Mouse (Mus musculus): ENCODE results near the gene Acap1.
"Not testable (repeated sequence)": the region's sequence is repeated elsewhere in the genome, so short reads cannot be mapped to it uniquely, and the experiment has no call there.

Gene Acap1

DNA sequence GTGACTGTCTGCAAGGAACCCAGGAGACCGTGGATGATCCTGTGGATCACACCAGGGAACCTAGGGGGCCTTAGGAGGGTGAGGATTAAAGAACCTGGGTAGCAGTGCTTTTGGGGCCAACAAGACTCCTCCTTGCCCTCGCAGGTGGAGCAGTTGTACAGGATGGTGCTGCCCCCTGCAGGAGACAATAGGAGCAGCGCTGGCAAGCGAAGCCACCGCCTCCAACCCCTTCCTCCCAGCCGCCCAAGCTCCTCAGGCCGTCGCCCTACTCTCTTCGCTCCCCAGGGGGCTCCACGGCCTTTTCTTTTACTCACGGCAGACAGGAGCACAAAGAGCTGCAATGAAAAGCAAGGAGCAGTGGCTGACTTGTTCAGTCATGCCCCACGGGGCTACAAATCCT is 18.5 kb downstream of the Acap1 start:
- in situ Hi-C loops (cut with MboI, MseI) = loop anchor here (5.0 kb wide), 2 partner anchors 70 to 150 kb away; partner anchors contain the start of gene Tmem102

DNA sequence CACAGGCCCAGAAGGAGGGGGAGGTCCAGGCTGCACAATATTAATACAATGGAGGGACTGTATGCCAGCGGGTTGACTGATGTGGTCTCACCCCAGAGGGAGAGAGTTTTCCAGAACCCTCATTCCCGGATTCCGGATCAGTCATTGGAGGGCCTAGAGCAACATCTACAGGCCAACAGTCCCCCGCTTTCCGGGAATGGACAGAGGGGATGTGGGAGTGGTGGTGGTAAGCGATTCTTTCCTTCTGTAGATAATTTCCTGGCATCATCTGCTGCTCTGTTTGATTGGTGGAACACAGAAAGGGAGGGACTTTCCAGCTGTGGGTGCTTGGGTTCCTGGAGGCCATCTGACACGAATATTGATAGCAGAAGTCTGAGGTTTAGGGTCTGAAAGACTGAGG is 19.2 kb downstream of the Acap1 start:
- in situ Hi-C loops (cut with MboI, MseI) = loop anchor here (5.0 kb wide), 2 partner anchors 69 to 149 kb away; partner anchors contain the start of gene Tmem102

DNA sequence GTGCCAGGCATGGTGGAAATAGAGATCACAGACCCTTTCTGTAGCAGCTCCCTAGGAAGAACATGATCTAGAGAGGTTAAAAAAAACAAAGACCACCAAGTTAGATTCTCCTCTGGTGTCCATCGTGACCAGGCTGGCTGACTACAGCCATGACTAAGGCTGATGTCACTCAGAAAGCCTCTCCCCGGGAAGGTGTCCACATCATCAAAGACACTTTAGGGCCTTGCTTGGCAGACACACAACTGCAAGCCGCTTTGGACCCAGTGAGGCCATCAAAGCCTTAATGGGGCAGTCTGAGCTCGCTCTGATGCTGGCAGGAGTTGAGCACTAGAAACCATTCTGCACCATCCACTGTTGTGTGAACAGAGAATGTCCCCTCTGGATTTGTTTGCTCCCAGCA is 22.9 kb downstream of the Acap1 start:
- in situ Hi-C loops (cut with MboI, MseI) = no loop called here

DNA sequence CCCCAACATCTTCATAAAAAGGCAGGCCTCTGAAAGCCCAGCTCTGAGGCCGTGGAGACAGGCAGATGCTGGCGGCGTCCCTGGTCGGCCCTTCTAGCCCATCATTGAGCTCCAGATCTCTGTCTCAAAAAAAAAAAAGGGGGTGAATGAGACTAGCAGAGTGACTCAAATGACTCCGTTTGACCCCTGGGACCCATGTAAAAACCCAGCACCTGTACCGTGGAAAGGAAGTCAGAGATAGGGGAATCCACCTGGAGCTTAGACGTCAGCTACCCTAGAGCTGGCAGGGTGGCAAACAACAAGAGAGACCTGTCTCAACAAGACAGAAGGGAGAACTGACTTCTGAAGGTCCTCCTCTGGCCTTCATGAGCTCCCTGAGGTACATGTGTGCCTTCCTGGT is 23.5 kb downstream of the Acap1 start:
- in situ Hi-C loops (cut with MboI, MseI) = no loop called here

DNA sequence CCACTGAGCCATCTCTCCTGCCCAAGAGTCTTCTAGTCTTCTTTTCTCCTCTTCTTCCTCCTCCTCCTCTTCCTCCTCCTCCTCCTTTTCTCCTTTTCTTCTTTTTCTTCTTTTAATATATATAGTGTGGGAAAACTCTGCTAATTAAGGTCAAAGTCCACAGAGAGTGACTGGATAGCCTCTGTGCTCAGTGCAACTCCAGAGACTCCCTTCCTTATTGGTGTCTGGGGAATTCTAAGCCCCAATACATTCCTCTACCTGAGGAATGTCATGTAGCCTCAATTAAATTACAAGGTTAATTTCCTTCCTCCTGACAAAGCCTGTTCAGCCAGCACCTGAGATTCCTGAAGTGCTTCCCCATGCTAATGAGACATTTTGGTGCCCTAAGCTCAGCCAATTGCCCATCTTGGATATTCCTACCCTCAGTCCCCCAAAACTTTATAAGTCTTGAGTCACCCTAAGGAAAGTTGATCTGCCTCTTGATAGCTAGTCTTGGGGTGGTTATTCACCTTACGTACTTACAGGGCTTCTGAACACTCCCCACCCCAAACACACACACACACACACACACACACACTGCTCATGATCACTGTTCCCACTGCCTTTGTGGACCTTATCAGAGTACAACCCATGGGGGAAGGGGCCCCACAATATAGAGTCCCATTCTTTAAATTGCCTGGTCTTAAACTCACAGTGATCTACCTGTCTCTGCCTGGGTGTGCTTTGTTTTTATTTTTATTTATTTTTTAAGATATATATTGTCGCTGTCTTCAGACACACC is 24.9 kb downstream of the Acap1 start:
- in situ Hi-C loops (cut with MboI, MseI) = no loop called here

DNA sequence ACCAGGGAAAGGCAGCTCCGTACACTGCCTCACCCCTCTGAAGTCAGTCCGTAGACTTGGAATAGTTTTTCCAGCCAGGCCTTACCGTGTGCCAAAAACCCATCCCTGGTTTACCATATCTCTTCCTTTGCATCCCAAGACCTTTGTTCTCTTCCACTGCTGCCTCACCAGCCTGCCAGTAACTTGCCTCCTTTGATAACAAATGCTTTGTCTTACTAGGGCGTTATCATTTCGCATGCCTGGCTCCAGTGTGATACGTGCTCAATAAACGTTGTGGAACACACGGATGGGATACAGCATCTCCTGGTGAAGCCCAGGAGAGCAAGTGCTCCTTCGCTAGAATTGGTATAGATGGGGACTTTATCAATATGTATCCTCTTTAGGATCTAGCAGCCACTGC is 28.0 kb downstream of the Acap1 start:
- in situ Hi-C loops (cut with MboI, MseI) = no loop called here

DNA sequence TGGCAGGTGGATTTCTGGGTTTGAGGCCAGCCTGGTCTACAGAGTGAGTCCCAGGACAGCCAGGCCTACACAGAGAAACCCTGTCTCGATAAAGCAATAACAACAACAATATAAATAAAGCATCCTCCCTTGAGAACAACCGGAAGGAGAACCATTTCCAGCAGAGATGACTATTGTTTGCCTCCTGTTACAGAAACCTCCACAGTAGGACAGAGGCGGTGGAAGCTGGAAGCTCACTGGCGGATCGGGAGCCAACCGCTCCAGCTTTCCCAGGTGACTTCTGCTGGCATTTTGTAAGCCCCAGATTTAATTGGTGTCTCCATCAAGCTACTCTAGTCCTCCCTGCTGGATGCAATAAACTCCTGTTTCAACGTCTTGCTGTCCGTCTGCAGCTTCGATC is 29.8 kb downstream of the Acap1 start:
- in situ Hi-C loops (cut with MboI, MseI) = no loop called here

DNA sequence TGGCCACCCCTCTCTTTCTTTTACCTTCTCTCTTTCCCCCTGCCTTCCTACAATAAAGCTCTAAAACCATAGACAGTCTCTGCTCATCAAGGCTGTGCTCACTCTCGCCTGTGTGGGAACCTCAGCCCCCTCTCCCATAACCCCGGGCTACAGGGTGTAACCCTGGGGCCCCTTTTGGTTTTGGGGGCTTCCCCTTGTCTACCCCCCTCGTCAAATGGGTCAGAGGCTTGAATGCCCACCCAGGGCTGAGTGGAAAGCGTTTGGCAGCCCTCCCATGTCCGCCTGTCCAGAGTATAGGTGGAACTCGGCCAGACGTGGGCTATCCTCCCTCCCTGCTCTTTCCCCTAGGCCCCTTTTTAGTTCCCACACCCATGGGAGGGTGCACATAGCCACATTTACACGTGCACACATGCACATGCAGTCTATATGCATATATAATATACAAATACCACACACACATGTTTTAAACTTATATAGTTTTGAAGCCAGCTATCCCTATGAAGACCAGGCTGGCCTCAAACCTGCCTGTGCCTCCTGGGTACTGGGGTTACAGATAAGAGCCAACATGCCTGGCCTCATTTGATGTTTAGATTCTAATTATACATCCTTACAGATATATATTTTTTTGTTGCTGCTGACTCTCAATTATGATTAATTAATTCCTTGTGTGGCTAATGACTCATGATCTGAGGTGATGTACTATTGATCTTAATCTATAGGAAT is 31.0 kb downstream of the Acap1 start:
- in situ Hi-C loops (cut with MboI, MseI) = no loop called here

DNA sequence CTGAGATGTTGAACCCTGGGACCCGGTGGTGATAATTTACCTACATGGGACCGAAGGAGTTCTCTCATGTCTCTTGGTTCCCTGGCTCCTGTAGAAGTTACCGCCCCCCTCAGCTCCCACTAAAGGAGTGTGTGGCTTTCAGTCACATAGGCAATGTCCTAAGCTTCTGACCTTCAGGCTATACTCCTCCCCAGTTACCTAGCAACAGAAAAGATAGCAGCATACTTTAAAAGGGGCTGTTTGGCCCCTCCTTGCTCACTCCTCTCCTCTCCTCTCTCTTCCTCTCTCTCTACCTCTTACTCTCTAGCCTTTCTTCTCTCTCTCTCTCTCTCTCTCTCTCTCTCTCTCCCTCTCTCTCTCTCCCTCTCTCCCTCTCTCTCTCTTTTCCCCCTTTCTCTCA is 31.6 kb downstream of the Acap1 start:
- in situ Hi-C loops (cut with MboI, MseI) = not testable (repeated sequence)

DNA sequence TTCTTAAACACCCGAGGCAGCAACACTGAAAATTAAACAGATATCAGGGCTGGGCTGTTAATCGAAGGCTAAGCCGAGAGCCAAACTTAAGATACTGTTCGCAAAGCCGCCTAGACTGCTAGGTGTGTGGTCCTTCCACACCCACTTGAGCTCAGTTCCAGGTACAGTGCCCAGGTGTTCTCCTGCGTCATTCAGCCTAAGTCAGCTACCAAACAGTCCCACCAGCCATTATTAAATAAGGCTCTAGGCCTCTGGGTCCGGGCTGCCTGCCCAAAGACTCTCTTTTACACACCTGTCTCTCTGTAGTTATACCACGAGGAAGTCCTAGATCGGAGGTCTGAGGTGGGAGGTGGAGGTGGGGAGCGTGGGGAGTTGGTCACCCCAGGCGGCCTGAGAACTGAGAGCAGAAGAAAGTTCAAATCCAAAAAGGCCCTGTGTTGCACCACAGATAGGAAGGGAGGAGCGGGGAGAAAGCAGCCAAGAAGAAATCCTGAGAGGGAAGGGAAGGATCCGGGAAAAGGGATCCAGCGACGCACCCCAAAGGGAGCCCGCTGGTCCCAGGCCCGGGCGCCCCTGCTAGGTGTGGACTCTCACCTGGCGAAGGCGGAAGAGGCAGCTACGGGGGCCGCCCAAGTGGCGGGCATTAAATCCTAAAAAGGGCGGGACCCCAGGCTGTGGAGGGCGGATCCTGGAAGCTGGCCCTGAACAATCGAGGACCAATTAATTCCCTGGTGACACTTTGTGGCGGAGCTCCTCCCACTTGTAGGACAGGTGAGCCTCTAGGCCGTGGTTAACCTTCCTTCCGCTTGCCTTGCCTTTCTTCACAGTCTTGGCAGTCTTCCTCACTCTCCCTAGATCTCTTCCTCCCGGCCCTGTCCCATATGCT is 37.0 kb downstream of the Acap1 start, which contains the start of gene Tnk1:
Gene Tnk1, minus strand, starts transcription at position 618 of the 886 bp plus-strand sequence.
- in situ Hi-C loops (cut with MboI, MseI) = no loop called here

DNA sequence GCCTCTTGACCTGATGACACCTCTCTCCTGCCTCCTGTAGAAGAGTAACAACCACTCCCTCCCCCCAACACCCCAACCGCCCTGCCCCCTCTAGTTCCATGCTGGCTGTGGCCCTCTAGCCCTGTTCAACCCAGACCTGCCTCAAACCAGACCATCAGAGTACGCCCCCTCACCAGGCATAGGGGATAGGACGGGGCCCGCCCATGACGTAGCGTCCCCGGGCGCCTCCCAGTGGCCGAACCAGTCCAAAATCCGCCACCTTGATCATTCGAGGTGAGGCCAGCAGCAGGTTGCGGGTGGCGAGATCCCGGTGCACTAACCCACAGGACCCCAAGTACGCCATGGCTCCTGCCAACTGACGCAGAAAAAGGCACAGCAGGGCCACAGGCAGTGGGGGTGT is 40.0 kb downstream of the Acap1 start:
- in situ Hi-C loops (cut with MboI, MseI) = no loop called here

DNA sequence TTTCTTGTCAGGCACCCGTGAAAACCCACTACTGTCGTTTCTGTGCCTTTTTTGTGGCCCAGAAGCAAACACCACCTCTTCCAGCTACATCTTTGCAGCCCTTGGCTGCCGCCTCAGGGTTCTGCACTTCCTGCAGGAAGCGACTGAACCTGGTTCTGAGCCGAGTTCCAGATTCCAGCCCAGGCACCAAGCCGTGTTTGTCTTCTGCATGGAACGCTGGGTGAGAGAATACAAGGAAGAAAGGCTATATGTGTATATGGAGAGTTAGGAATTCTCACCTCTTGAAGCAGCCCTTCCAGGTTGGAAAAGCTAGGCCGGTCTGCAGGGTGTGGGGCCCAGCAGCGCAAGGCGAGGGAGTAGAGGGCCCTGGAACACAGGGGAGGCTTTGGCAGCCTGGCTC is 40.7 kb downstream of the Acap1 start:
- in situ Hi-C loops (cut with MboI, MseI) = no loop called here

DNA sequence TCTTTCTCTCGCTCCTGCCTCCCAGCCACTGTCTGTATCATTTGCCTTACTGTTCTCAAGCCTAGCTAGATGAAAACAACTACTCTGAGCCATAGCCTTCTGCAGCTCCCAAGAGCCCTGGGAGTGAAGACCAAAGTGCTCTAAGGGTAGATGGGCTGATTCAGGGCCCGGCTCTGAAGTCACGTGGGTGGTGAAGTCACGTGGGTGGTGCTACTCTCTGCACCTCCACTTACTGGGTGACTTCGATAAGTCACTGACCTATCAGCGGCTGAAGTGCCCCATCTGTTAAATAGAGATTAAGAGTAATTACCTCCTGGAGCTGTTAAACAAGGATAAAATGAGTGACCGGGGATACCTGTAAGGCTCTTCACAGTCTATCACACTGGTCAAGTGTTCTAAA is 41.3 kb downstream of the Acap1 start:
- in situ Hi-C loops (cut with MboI, MseI) = no loop called here

DNA sequence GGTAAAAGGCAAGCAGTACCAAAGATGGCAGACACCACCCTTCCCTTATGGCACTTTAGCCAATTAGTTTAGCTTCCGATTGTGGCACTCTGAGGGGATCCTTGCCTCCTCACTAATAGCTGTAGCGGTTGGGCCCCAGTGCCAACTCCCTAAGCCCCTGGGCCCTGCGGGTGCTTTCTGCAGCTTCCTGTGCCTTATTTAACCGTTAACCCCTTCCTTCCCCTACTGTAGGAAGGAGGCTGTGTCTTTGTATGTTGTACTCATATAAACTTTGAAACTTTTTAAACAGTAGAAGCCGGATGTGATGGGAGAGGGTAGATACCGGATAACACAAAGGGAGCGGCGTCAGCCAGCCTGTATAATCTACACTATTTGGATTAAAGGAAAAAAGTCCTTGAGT is 44.6 kb downstream of the Acap1 start:
- in situ Hi-C loops (cut with MboI, MseI) = no loop called here

DNA sequence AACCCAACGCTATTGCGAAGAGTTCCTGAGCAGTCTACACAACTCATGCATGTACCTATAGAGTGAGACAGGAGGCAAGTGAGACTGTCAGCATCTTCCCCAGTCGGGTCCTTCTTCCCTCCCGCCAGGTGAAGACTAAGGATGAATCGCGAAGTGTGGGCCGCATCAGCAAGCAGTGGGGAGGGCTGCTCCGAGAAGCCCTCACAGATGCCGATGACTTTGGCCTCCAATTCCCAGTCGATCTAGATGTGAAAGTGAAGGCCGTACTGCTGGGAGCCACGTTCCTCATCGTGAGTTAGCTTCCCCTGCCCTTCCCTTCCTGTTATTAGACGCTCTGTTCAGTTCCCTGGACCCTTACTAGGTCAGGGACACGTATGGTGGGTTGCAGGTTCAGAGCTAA is 45.5 kb downstream of the Acap1 start:
- in situ Hi-C loops (cut with MboI, MseI) = no loop called here

DNA sequence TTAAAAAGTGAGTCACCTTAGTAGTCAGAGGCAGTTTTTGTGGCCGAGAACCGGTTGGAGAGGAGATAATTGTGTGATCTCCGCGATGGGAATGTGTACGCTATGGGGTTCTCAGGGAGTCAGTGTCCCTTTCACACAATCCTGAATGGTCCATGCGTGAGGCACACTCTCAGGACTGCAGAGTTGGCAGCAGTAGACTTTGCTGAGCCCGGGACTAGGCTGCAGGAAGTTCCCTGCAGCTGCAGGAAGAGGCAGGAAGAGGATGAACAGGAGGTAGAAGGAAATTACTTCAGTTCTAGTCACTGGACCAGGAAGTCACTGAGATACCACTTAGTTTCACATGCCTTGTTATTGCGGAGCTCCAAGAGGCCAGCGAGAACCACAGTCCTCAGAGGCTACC is 46.2 kb downstream of the Acap1 start:
- in situ Hi-C loops (cut with MboI, MseI) = no loop called here

DNA sequence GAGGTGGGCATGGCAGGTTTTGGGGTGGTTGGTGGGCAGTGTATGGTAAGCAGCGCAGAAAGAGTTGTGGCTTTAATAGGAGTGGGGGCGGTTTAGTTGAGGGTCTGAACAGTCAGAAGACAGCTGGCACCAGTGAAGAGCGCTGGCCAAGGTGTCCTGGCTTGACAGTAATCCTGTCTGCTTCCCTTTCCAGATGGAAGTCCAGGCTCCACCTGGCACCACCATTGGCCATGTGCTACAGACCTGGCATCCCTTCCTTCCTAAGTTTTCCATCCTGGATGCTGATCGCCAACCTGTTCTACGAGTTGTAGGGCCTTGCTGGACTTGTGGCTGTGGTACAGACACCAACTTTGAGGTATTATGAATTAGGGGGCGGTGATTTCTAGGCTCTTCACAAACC is 47.3 kb downstream of the Acap1 start:
- in situ Hi-C loops (cut with MboI, MseI) = no loop called here

DNA sequence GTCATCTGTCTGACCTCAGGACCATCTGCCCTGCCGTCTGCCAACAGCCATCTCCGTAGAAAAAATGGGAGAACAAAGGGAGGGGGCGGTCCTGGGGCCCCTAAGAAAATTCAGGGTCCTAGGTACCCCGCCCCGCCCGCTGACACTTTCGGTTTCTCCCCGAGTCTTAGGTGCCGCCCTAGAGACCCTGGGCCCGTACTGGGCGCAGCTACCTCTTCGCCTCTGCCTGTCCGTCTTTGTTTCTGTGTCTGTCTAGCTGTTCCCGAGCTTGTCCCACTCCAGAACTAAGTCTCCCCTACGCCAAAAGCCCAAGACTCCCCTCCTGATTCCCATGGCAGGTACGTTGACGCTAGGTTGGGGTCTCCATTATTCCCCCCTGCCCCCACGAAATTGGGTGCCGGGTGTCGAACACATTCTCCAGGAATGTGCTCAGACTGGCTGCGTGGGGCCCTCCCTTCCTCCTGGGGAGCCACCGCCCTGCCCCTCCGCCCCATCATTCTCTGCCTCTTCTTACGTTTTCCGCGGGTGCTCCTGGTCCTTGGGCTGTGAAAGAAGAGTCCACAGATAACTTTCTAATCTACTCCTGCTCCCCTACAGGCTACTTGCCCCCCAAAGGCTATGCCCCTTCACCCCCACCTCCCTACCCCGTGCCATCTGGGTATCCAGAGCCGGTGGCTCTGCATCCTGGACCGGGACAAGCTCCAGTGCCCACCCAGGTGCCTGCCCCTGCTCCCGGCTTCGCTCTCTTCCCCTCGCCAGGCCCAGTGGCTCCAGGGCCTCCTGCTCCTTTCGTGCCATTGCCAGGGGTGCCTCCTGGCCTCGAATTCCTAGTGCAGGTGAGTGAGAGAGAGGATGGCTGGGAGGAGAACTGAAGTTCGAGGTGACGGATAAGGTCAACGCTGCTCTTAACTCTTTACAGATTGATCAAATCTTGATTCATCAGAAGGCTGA is 48.3 kb downstream of the Acap1 start:
- in situ Hi-C loops (cut with MboI, MseI) = no loop called here

DNA sequence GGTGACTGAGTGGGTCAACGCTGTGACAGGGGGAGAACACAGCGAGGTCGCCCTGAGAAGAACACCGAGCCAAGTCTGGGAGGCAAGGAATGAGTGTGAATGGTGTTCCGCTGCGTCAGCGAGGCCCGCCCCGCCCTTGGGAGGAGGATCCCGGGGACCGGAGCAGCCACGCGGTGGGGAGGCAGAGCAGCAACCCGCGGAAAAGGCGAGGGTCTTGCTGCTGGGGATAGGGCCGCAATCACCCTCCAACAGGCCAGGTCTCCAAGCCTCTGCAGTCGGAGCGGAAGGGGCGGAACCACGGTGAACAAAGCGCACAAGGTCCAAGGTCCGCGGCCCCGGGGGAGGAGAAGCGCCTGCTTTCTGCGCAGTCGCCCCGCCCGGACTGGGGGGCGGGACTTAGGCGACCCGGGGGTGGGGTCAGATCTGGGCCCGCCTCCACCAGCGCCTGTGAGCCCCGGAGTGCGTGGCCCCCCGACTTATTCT is 49.1 kb downstream of the Acap1 start, which contains the start of gene Plscr3:
Gene Plscr3, plus strand, starts transcription at position 179 of the 483 bp plus-strand sequence.
- in situ Hi-C loops (cut with MboI, MseI) = no loop called here

DNA sequence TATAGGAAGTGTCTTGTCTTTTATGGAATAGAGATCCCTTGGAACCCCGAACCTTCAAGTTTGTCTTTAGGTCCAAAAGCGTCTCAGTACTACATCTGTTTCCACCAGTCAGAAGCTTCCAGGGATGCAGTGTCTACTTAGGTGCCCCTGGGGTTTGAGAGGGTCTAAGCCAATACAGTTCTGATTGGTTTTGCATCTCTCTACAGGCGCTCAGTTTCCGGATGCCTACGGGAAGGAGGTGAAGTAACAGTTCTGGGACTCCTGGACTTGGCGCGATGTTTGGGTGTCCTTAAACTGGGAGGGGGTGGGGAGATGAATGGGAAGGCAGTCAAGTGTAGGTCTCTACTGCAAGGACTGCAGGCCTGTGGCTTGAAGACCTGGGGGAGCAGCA is 56.6 kb downstream of the Acap1 start:
- in situ Hi-C loops (cut with MboI, MseI) = no loop called here
